Mouse (Mus musculus) heart, adult 2 months (tissue): Measurements from ENCODE around the gene Ccnd3.

ENCODE experiments used
- CTCF ChIP-seq: fragments of 200-600 bp; IDR thresholded peaks from 2 replicates; pipeline ENCODE4 v1.8.1; 2022; ENCODE audit warnings: antibody characterized with exemption, mild to moderate bottlenecking, moderate library complexity
- EP300 ChIP-seq: fragments of 200-500 bp; IDR thresholded peaks from 2 replicates; pipeline ENCODE4 v1.6.1; 2011; ENCODE audit warnings: low read depth, low read length, control low read depth; ENCODE audit not compliant: insufficient read depth
- POLR2A ChIP-seq: fragments of 200-500 bp; IDR thresholded peaks from 2 replicates; pipeline ENCODE4 v1.6.1; 2011; ENCODE audit warnings: mild to moderate bottlenecking, low read depth, low read length, control low read depth; ENCODE audit not compliant: insufficient read depth

- peak; percentile 77 for TF ChIP-seq POLR2A
- TF ChIP-seq CTCF: no peak
- TF ChIP-seq EP300: no peak; the same call in 1 of the 2 replicates
Measured at GRCm38 (mm10) chr17:47501946-47502706, 2.7 kb upstream of the Ccnd3 start, which contains the start of gene Taf8.
